Mouse (Mus musculus): ENCODE results near the gene Nipal3. TPM values are rescaled to one million over a fixed set of nuclear protein-coding genes. Genes with fewer than 3 reads are reported as not detected.

Gene Nipal3
- 10 to 100 TPM in 2 of 3 experiments, 1 to 10 TPM in 1; 10.0 to 18.2 (median 13.6) TPM for polyA plus RNA-seq (2017; shearing (Covaris generic))

GRCm38 (mm10) chr4:135494521-135495396, at the start of gene Nipal3, which contains the start of gene Stpg1:
Gene Nipal3, minus strand, starts transcription at chr4:135495038.
Gene Stpg1, plus strand, starts transcription at chr4:135494790.
- ATAC-seq = peak; percentile 97

DNA sequence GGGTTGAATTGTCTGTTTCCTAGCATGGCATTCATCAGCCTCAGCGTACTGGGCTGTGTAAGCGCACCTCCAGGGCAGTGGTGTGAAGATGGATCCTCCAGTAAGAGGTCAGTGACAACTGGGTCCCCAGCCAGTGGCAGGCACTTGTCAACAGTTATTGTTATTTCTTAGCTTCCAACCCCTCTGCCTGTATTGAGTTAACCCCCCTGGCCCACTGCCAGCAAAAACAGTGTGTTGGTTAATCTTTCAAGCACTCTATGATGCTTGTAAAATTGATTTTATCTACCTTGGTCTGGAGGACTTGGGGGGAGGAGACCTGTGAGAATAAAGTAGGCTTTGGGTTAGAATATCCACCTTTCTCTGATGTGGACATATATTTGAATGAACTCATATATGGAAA, 49.4 kb upstream of the Nipal3 start:
- no peak for ATAC-seq

- no peak for ATAC-seq
Observed at GRCm38 (mm10) chr4:135540057-135540456, 45.2 kb upstream of the Nipal3 start.

GRCm38 (mm10) chr4:135539056-135539455, 44.2 kb upstream of the Nipal3 start:
- no peak for ATAC-seq

DNA sequence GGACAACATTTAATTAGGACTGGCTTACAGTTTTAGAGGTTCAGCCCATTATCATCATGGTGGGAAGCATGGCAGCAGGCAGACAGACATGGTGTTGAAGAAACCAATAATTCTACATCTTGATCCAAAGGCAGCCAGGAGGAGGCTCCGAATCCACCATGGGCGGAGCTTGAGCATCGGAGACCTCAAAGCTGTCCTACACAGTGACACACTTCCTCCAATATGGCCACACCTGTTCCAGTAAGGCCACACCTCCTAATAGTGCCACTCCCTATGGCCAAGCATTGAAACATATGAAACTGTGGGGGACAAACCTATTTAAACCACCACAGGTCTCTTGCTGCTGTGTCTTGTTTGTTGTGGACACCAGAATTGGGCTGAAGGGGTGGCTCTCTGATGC, 40.2 kb upstream of the Nipal3 start:
- no peak for ATAC-seq

DNA sequence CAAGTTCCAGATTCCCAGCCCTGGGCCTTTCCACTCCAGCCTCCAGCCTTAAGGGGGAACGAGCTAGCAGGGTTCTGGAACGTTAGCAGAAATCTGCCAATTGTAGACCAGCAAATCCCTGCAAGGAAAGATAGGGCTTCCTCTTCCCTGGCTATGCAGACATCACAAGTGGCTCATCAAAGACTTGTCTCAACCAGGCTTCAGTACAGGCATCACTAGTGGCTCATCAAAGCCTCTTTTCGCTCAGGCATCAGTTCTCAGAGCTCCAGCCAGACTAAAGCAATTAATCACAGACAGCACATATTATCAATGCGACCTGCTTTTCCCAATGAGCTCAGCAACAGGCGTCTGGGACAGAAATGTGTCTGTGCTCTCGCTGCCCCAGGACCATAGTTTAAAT, 38.2 kb upstream of the Nipal3 start:
- ATAC-seq = no peak

DNA sequence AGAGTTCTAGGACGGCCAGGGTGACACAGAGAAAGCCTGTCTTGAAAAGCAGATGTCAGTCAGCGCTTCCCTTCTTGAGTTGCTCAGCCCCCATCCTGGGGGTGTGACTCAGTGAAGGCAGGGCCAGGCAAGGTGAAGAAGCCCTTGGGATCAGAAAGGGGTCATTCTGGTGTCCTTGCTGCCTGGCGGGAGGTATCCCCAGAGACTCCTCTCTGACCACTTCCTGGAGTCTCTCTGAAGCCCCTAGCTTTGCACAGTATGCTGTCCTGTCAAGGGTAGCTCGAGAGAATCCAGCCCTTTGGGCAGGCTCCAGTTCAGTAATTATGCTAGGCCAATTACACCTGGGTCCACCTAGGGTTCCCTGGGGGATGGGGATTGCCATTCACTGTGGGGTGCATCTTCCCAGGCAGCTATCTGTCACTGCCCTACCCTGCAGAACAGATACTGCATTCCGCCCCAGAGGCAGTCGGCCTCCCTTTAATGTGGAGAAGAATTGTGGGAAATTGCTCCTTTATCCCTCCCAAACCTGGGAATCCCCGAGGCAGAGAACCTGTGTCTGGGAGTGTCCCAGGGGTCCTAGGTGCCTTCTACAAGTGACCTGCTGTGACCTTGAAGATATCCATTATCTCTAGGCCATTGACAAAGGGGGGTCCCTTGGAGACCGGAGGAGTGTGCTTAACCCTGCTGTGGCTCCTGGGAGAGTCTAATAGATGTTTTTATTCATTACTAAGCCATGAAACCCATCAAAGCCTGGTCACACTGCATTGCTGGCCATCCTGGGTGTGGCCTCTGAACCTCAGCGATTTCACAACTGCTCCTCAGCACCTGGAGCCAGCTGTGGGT, 37.2 kb upstream of the Nipal3 start:
- ATAC-seq = no peak

- ATAC-seq = no peak
Observed at GRCm38 (mm10) chr4:135531236-135531635, 36.4 kb upstream of the Nipal3 start.

DNA sequence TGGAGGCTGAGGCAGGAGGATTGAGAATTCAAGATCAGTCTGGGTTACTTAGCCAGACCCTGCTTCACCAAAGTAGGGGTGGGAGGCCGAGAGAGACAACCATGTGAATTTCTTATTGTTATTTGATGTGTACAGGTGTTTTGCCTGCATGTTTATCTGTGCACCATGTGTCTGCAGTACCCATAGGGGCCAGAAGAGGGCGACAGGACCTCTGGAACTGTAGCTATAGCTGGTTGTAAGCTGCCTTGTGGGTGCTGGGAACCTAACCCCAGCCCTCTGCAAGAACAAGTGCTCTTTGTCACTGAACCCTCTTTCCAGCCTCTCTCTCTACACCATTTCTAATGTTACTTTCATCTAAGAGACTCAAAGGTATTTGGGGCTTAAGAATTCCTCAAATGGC, 35.4 kb upstream of the Nipal3 start:
- no peak for ATAC-seq

DNA sequence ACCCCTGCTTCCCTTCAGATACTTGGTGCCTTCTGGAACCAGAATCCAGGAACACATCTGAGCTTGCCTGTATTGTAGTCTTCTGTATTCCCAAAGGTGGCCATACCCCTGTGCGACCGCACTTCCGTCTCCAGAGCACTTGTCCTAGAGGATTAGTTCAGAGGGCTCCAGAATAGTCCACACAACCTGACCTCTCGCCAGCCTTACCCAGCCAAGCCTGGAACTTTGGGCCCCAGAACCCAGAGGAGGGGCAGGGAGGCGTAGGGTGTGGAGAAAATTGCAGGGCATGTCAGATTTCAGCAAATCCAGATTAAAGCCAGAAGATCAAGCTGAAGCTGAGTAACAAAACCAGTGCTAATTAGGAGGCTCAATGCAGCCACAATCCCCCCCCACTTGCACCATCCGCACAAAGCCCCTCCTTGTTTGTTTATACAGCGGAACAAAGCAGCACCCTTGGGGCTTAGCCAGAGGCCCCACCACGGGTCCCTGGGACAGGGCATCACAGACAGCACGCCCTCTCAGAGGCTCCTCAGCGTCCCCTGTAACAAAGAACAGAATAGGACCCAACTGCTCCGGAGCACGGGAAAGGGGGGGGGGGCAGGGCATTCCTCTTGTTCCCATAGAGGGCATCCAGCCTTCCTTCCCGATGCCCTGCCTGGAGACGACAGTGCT, 31.3 kb upstream of the Nipal3 start:
- no peak for ATAC-seq

DNA sequence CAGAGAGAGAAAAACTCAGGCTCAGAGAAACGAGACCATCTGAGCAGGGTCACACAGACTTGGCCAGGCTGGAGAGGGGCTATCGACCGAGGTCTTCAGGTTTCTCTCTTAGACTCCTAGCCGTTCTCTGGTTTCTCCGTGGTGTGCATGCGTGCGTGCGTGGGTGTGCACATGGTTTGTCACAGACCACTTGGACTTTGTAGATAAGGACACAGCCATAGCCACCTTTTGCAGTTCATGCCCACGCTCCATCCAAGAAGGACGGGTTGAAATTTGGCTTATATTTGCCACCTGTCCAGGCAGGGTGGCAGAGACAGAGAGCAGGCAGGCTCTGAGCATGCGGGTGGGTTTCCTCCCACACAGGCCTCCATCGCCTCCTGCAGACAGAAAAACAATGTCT, 30.2 kb upstream of the Nipal3 start:
- no peak for ATAC-seq

DNA sequence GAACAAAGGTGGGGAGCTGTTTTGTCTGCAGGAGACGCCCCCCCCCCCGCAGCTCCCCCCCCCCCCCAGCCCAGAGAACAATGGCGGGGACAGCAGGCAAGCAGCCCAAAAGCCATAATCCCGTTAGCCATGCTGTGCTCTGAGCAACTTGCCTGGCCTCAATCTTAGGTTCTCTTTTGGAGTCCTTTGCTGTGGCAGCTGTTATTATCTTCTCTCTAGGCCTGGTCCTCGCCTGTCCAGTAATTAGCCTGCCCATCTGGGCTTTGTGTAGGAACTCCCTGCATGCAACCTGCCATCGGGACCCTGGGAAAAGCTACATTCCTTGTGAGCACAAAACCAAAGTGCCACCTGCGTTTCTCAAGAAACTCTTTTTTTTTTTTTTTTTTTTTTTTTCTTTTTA, 29.1 kb upstream of the Nipal3 start:
- ATAC-seq = no peak

GRCm38 (mm10) chr4:135520421-135520820, 25.6 kb upstream of the Nipal3 start:
- no peak for ATAC-seq

DNA sequence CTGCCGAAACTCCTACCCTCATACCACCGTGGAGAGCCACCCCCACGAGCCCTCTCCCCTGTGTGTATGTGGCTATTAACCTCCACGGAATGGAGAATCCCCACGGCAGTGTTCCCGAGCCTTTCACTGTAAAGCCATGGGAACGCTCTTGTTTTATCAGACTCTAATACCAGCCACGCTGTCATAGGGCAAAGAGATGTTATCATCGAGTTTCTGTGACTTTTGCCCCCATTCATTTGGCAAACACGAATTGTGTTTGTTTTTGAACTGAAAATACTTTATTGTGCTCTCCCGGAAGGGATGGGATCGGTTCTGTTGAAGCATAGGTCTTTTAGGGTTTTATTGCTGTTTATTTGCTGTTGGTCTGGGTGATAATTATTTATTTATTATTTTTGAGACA, 23.3 kb upstream of the Nipal3 start:
- ATAC-seq = no peak

DNA sequence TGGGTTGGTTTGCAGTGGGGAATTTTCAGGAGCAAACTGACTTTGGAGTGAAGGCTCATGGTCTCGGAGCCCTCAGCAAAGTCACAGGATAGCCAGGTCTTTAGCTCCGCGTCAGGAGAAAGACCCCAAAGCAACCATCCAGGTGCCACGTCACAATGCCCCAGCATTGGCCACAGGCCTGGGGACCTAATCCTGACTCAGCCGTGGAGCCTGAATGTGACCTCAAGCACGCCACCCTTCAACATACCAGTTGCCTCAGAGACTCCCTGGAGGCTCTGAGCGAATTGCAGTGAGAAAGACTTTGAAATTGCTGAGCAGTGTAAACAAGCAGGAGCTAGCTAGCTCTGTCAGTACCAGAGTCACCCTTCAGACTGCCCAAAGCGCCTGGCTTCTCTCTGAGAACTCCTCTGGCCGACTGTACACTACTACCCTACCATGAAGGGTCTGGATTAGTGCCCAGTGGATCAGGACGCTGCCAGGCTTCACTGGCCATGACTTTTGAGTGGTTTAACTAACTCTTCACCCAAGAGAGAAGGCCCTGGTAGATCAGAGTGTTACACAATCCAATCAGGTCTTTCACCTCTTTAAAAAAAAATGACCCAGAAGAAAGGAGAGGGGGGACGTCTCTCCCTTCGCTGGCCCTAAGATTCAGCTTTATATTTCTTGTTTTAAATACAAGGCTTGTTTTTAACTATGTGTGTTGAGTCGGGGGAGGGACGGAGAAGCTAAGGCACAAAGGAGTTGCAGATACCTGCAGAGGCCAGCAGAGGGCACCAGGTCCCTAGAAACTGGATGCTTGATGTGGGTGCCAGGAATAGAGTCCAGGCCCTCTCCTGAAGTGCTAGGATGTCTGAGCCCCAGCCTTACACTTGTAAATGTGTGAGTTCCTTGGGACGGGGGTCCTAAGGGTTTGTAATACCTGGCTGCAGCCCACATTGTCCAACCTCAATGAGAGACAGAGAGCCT, 21.8 kb upstream of the Nipal3 start:
- ATAC-seq = no peak

GRCm38 (mm10) chr4:135514925-135515324, 20.1 kb upstream of the Nipal3 start:
- ATAC-seq = no peak

DNA sequence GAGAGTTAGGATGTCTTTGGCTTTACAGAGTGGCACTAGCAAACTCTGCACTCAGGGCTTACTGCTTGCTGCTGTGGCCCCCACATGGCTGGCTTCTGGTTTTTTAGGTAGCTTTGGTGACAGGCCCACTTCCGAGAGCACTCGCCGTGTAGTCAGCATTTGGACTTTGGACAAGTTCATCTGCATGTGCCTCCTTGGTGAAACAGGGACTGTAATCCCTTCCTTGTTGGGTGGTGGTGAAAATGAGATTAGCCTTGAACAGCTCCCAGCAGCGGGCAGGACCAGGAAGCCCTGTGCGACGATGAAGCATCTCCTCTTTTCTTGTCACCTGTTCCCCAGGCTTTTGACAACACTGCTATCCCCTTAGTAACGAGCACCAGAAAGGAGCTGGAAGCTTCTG, 19.0 kb upstream of the Nipal3 start:
- ATAC-seq = no peak

DNA sequence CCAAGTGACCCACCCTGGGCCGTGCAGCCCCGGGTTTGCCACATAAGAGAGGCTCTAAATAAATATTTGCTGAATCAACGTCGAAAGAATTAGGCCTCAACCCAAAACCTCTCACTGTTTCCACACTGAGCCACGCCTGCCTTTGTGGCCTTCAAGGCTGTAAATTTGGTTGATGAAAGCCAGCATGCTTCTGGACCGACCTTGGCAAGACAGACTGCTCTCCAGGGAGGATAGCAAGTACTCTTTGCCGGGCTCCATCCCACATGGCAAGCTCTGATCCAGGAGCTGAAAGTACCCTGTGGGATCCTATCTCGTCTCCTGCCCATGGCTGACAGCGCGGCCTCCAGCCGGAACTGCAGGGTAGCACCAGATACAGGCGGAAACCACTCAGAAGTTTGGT, 14.7 kb upstream of the Nipal3 start:
- ATAC-seq = no peak

DNA sequence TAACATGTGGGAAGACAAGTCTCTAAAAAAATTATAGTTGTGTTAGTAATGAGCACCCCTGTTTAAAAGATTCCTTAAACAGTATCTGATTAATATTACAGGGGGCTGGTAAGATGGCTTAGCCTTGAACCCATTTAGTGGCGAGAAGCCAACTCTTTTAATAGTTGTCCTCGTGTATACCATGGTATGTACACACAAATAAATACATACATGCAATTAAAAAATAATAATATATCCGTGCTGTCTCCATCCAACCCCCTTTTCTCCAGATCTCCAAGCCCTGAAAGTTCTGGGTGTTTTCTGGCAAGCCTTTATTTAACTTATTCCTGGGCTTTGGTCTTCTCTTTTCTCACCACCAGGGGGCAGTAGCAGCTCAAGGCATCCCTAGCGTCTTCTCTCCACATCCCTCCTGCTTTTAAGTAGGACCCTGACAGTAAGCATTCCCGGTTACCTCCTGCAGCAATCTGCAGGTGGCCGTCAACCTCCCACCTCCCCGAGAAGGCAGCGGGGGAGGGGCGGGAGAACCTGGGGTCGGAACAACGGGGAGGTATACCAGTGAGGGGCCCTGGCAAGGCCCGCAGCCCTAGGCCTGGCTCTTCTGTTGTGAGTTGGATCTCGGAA, 13.7 kb upstream of the Nipal3 start:
- ATAC-seq = no peak

- no peak for ATAC-seq
Observed at GRCm38 (mm10) chr4:135507547-135508350, 12.9 kb upstream of the Nipal3 start.

Measured in inflammation-experienced regulatory T-cells, adult 6 months (primary cell).